12 mouse cellular contexts compared by ENCODE assay signal in the genomic region with DNA sequence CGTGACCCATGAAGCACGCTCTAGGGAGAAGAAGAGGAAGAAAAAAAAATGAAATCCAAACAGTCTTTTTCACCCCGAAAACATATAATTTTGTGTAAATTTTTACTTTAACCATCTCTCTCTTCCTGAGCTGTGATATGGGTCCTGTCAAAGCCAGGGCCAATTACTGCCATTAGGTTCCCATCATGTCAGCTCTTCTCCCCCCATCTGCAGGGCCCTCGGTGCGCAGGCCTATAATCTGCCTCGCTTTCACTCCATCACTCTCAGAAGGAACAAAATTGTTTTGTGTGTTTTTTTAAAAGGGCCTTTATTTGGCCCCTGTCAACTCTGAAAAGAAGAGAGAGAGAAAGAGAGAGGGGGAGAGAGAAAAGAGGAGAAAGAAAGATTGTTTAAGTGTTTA.
"Had no signal": no experiment of that assay in that cellular context is flagged by ENCODE, and none has a peak within 500 bp of the region (broad histone marks: within the 10 kb centered on the region; RNA-seq: fewer than 3 reads in every experiment).

No protein-coding gene starts in this region.

- H3K36me3 ChIP-seq: limb, embryonic 15.5 days; liver, embryonic 12.5 days; midbrain, embryonic 12.5 days; neural tube, embryonic 13.5 days had no signal

- H3K27me3 ChIP-seq: limb, embryonic 15.5 days; liver, embryonic 12.5 days had no signal

- DNase-seq: kidney, adult 11 months; kidney, postnatal 10 days; layer of hippocampus, adult 9-11 months; layer of hippocampus, postnatal 36 days; lung, embryonic 14.5 days; lung, postnatal 10 days; lung, postnatal 4 days; thymus, postnatal 36 days had no signal

- ATAC-seq: liver, embryonic 12.5 days had no signal

- H3K9ac ChIP-seq: limb, embryonic 15.5 days; liver, embryonic 12.5 days; lung, embryonic 14.5 days; midbrain, embryonic 12.5 days; neural tube, embryonic 13.5 days had no signal

- H3K9me3 ChIP-seq: limb, embryonic 15.5 days; liver, embryonic 12.5 days; midbrain, embryonic 12.5 days; neural tube, embryonic 13.5 days had no signal

- H3K4me3 ChIP-seq: limb, embryonic 15.5 days; liver, embryonic 12.5 days; midbrain, embryonic 12.5 days; neural tube, embryonic 13.5 days had no signal

- H3K27ac ChIP-seq: liver, embryonic 12.5 days; midbrain, embryonic 12.5 days; neural tube, embryonic 13.5 days had no signal

- H3K4me2 ChIP-seq: limb, embryonic 15.5 days; liver, embryonic 12.5 days; lung, embryonic 14.5 days; midbrain, embryonic 12.5 days; neural tube, embryonic 13.5 days had no signal
